Mouse (Mus musculus): ENCODE measurements around the gene Gabpa.

Gene Gabpa

GRCm38 (mm10) chr16:84834745-84835440 is at the start of gene Gabpa:
Gene Gabpa (plus strand): TSS chr16:84834925.
- in situ Hi-C loops (cut with MboI, MseI) = loop anchor here (5.0 kb wide), 2 partner anchors 98 to 308 kb away; partner anchors contain the start of gene Mrpl39

- in situ Hi-C loops (cut with MboI, MseI) = no loop called here
Observed at GRCm38 (mm10) chr16:84784966-84785365, 49.8 kb upstream of the Gabpa start.

GRCm38 (mm10) chr16:84790595-84791165 is 44.0 kb upstream of the Gabpa start:
- in situ Hi-C loops (cut with MboI, MseI) = no loop called here

DNA sequence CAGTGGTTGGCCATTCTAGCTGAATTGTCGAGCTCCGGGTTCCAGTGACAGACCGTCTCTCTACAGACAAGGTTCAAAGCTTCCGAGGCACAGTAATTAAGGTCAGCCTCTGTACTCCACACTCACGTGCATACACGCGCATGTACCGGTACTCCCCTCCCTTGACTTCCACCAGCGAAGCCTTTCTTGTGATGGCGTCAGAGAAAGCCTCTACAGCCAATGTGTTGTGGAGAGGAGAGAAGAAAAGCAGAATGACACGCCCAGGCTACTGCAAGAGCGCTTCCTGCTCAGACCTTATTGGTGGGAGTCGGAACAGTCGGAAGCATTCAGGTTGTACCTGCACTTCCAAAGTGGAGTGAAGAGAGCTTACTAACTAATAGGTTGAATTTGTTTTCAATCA is 41.3 kb upstream of the Gabpa start:
- in situ Hi-C loops (cut with MboI, MseI) = no loop called here

DNA sequence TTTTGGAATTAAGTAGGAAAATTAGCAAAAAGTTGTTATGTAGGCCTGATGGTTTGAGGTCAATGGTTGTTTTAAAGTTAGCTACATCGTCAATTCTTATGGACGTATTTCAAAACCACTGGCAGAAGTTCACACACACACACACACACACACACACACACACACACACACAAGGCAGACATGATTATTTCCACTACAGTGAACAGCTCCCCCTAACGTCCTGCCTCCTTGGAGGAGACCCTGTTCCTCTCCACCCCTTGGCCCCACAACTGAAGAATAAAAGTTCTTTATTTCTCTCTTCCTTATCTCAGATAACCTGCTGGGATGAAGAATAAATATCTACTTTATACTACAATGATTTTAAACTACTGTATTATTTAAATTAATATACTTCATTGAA is 39.4 kb upstream of the Gabpa start:
- in situ Hi-C loops (cut with MboI, MseI) = no loop called here

DNA sequence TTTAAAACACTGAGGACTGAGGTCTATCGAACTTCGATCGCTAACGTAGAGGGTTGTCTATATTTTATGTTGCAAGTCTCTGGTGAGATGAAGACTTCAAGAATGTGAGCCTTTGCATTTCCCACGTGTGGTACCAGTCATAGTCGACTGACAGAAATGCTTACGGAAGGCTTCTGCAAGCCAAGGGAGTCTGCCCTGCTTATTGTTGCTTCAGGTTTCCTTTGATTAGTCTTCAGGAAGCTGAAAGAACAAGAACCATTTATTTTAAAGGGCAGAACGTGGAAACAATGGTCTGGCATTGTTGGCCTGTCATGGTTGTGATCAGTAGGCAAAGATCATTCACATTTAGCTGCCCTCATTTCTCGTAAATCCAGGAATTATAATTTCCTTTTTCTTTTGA is 38.0 kb upstream of the Gabpa start:
- in situ Hi-C loops (cut with MboI, MseI) = no loop called here

- in situ Hi-C loops (cut with MboI, MseI) = no loop called here
Observed at GRCm38 (mm10) chr16:84800038-84800437, 34.7 kb upstream of the Gabpa start.

DNA sequence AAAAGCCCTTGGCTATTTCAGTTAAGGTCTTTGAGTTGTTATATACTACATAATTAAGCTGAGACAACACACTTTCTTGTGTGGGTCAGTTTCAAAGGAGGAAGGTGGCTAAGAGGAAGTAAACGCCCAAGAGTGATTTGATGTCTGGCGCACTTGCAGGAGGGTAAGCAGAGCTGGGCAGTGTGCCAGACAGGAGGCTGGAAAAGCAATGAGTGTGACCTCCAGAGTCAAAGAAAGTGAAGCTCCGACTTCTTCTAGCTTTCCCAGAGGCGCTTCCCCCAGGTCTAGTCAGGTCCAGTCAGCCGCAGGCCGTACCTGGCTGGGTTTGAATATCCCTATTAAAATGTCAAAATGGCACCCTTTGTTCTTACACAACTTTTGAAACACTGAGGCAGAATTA is 32.5 kb upstream of the Gabpa start:
- in situ Hi-C loops (cut with MboI, MseI) = no loop called here

DNA sequence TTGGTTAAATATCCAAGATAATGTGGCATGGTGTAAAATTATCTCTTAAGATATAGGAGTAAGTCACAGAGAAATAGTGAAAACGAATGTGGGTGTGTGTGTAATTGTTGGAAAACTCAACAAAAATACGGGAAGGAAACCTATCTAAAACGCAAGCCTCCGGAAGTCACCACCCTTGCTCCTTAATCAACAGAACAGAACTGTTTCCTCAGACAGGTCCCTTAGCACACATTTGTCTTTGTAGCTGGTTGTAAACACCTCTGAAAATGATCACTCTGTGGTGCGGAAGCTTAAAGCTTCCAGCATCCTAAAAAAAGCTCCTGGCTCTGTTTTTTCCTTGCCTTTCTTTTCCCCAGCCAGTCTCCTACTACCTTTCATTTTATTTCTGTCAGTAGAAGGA is 29.9 kb upstream of the Gabpa start:
- in situ Hi-C loops (cut with MboI, MseI) = no loop called here

DNA sequence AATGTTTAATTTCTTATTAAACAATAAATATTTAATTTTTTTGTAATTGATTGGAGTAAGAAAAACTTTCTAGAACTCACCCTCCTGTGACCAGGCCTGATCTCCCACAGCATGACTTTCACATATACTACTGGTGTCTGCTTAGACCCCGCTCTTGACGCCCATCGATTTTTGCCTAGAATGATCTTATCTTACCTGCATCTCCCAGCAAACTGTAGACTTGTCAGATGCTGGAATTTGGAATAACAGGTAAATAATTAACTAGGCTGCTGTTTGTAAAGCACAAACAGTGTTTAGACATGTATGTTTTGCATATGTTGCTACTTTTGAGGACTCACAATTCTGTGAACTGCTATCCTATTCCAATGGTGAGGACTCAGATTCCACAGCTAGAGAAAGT is 28.6 kb upstream of the Gabpa start:
- in situ Hi-C loops (cut with MboI, MseI) = no loop called here

DNA sequence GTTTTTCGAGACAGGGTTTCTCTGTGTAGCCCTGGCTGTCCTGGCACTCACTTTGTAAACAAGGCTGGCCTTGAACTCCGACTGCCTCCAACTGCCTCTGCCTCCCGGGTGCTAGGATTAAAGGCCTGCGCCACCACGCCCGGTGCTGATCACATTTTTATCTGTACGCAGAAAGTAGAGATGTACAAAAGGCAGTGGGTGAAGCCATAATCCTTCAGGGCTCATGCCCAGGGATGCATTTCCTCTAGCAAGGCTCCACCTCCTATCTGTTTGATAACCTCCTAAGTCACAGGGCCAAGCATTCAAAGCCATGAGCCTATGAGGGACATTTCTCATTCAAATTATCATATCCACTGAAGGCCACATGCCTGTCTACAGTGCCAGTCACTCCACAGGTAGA is 26.9 kb upstream of the Gabpa start:
- in situ Hi-C loops (cut with MboI, MseI) = no loop called here

DNA sequence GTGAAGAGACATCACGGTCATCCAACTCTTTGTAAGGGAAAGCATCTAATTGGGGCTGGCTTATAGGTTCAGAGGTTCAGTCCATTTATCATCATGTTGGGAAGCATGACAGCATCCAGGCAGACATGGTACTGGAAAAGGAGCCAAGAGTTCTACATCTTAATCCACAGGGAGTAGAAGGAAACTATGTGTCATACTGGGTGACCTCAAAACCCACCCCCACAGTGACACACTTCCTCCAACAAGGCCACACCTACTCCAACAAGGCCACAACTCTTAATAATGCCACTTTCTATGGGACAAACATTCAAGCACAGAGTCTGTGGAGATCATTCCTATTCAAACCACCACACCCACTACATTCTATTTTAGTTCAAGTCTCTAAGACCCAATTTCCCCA is 24.5 kb upstream of the Gabpa start:
- in situ Hi-C loops (cut with MboI, MseI) = no loop called here

DNA sequence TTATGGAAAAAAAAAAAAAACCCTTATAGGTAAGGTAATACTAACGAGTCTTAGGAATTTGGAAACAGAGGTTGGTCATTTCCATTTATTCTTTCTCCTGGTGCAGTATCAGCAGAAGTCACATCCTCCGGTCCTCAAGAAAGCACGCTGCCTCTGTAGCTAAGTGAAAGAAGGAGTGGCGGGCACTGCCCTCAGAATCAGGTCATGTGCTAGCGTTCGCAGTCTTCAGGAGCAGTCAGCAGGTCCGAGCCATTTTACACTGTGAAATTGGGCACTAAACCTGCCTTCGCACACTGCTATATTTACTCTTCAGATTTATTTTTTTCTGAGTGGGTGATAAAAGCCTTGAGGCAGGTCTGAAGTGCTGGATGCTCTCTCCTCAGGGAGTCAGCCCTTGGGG is 20.9 kb upstream of the Gabpa start:
- in situ Hi-C loops (cut with MboI, MseI) = no loop called here

- in situ Hi-C loops (cut with MboI, MseI) = no loop called here
Observed at GRCm38 (mm10) chr16:84814511-84814910, 20.2 kb upstream of the Gabpa start.

- in situ Hi-C loops (cut with MboI, MseI) = no loop called here
Observed at GRCm38 (mm10) chr16:84817423-84817822, 17.3 kb upstream of the Gabpa start.

GRCm38 (mm10) chr16:84825009-84825408 is 9.7 kb upstream of the Gabpa start:
- in situ Hi-C loops (cut with MboI, MseI) = no loop called here

DNA sequence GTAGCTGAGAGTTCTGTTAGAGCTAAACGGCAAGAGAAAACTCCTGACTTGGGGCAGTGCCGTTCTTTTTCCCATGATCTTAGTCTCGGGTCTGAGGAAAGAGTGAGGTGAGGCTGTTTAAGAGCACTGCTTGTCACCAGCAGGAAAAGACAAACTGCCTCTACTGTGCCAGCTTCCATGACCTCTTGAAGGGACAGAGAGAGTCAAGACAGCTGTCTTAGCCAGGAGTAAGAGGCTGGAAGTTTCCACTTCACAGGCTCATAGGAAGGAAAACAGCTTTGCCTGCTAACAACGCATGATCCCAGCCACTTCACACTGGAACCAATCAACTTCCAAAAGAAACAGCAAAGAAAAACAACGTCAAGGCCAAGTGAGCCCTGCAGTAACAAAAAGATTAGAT is 3.0 kb upstream of the Gabpa start:
- in situ Hi-C loops (cut with MboI, MseI) = loop anchor here (5.0 kb wide), 1 partner anchor 94 kb away; the partner anchor contains the start of gene Mrpl39

DNA sequence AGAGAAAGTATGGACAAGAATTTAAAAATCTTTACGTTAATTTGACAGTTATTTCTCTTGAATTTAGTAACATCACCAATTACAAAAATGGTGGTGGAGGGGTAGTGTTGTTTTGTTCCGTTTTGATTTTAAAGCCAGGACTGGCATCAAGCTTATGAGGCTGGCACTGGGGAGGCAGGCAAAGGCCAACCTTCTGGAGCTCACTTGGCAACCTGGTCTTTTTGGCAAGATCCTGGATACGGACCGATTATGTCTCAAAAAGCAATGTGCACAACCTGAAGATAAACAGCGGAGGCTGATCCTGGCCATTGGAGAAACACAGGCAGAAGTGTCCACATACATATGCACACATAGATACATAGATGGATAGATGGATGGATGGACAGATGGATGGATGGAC is 2.0 kb upstream of the Gabpa start:
- in situ Hi-C loops (cut with MboI, MseI) = loop anchor here (5.0 kb wide), 1 partner anchor 95 kb away; the partner anchor contains the start of gene Mrpl39

- in situ Hi-C loops (cut with MboI, MseI) = loop anchor here (5.0 kb wide), 1 partner anchor 97 kb away; the partner anchor contains the start of gene Mrpl39
Observed at GRCm38 (mm10) chr16:84834344-84834743, 381 bp upstream of the Gabpa start.

GRCm38 (mm10) chr16:84835441-84835822 is 707 bp downstream of the Gabpa start, which contains the start of gene Atp5j:
Gene Atp5j (minus strand): TSS chr16:84835625.
- in situ Hi-C loops (cut with MboI, MseI) = loop anchor here (5.0 kb wide), 1 partner anchor 308 kb away; no protein-coding TSS in a partner anchor

DNA sequence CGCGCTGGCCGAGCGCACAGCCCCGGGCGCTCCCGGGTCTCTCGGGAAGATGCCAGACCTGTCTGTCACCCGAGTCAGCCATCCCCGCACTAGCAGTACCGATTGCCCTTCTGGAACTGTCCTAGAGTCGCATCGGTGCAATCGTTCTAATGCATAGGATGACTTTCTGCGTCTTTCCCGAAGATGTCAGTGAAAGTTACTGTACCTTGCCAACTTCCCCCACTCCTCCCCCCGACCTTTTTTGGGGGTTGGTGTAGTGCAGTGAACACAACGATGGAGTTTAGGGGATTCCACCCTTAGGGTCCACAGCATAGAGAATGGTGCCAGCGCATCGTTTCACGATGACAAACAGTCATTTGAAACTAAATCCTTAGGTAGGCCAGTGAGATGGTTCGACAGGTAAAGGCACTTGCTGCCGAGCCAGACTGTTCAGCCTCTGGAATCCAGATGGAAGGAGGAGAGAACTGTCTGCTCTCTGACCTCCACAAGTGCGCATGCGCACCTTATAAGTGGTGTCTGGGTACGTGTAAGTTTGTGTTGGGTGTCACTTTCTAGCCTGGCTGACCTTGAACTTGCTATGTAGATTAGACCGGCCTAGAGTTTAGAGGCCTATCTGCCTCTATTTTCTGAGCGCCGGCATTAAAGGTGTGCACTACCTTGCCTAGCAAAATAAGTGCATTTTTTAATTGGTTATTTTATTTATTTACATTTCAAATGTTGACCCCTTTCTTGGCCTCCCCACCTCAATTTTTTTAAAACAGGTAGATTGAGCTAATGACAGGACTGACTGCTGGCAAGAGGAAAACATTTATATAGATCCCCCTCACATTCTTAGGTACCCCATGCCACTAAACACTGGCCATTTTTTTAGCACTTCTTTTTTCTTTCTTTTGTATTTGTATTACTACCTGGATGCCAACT is 1.4 kb downstream of the Gabpa start:
- in situ Hi-C loops (cut with MboI, MseI) = loop anchor here (5.0 kb wide), 1 partner anchor 309 kb away; no protein-coding TSS in a partner anchor

- in situ Hi-C loops (cut with MboI, MseI) = loop anchor here (5.0 kb wide), 1 partner anchor 311 kb away; no protein-coding TSS in a partner anchor
Observed at GRCm38 (mm10) chr16:84838576-84838975, 3.9 kb downstream of the Gabpa start.

Measured in regulatory T cell (primary cell).